Mouse (Mus musculus) gastrocnemius, adult 18-20 months (tissue): ENCODE results near the gene Grin2a. TPM values are rescaled to one million over a fixed set of nuclear protein-coding genes. Genes with fewer than 3 reads are reported as not detected.
"Not testable (repeated sequence)": the region's sequence is repeated elsewhere in the genome, so short reads cannot be mapped to it uniquely, and the experiment has no call there.

ENCODE experiments used
- DNase-seq: peaks from one replicate; pipeline ENCODE4 v3.0.0; 2021; ENCODE audit warnings: low spot score
- total RNA-seq, 2 experiments: library from RNA; stranded (reverse); gene quantifications; 2 replicates each; pipeline ENCODE4 v1.2.3; 2021

Grin2a gene
- total RNA-seq, 2 experiments from 2014 or later: 0.02 to 0.05 TPM

- DNase-seq: no peak
Observed at GRCm38 (mm10) chr16:9663508-9663907, 331.9 kb downstream of the Grin2a start.

- DNase-seq: no peak
Observed at GRCm38 (mm10) chr16:9625652-9626444, 369.5 kb downstream of the Grin2a start.

GRCm38 (mm10) chr16:9624346-9624745 is 371.0 kb downstream of the Grin2a start:
- DNase-seq: no peak

- DNase-seq: no peak
Observed at GRCm38 (mm10) chr16:9618206-9618605, 377.2 kb downstream of the Grin2a start.

GRCm38 (mm10) chr16:9617215-9617614 is 378.1 kb downstream of the Grin2a start:
- DNase-seq: no peak

- DNase-seq: no peak
Observed at GRCm38 (mm10) chr16:9616807-9617206, 378.6 kb downstream of the Grin2a start.

GRCm38 (mm10) chr16:9612596-9612995 is 382.8 kb downstream of the Grin2a start:
- DNase-seq: not testable (repeated sequence)

GRCm38 (mm10) chr16:9607432-9607831 is 387.9 kb downstream of the Grin2a start:
- DNase-seq: no peak

- no peak for DNase-seq
Observed at GRCm38 (mm10) chr16:9603983-9604382, 391.4 kb downstream of the Grin2a start.

GRCm38 (mm10) chr16:9602579-9602978 is 392.8 kb downstream of the Grin2a start:
- no peak for DNase-seq

- DNase-seq: no peak
Observed at GRCm38 (mm10) chr16:9589176-9589575, 406.2 kb downstream of the Grin2a start.

- DNase-seq: no peak
Observed at GRCm38 (mm10) chr16:9588431-9588830, 406.9 kb downstream of the Grin2a start.

- DNase-seq: no peak
Observed at GRCm38 (mm10) chr16:9583981-9584380, 411.4 kb downstream of the Grin2a start.

- DNase-seq: no peak
Observed at GRCm38 (mm10) chr16:9571793-9572192, 423.6 kb downstream of the Grin2a start.

GRCm38 (mm10) chr16:9567286-9567685 is 428.1 kb downstream of the Grin2a start:
- DNase-seq: no peak

GRCm38 (mm10) chr16:9561816-9562215 is 433.5 kb downstream of the Grin2a start:
- DNase-seq: no peak

- no peak for DNase-seq
Observed at GRCm38 (mm10) chr16:9535196-9535595, 460.2 kb downstream of the Grin2a start.

- DNase-seq: no peak
Observed at GRCm38 (mm10) chr16:9533564-9534332, 461.6 kb downstream of the Grin2a start.

- no peak for DNase-seq
Observed at GRCm38 (mm10) chr16:9532843-9533532, 462.4 kb downstream of the Grin2a start.

GRCm38 (mm10) chr16:9527214-9527613 is 468.1 kb downstream of the Grin2a start:
- no peak for DNase-seq

GRCm38 (mm10) chr16:9523314-9523713 is 472.0 kb downstream of the Grin2a start:
- DNase-seq: no peak
